Mouse (Mus musculus) E14TG2a.4 (cell line): ENCODE results near the gene Cldn10.

Experiments used
- H3K27me3 ChIP-seq: 2 replicates; pipeline ENCODE4 v1.6.1; 2014; ENCODE audit warnings: low read length, control low read depth; ENCODE audit not compliant: insufficient read depth
- H3K36me3 ChIP-seq: 2 replicates; pipeline ENCODE4 v1.6.1; 2014; ENCODE audit warnings: low read length, control low read depth; ENCODE audit not compliant: insufficient read depth
- H3K4me1 ChIP-seq: replicated peaks from 2 replicates; pipeline ENCODE4 v1.6.1; 2014; ENCODE audit warnings: low read depth, low read length, control low read depth
- H3K4me3 ChIP-seq: replicated peaks from 2 replicates; pipeline ENCODE4 v1.5.1; 2014; ENCODE audit warnings: mild to moderate bottlenecking, low read length
- H3K9me3 ChIP-seq: 2 replicates; pipeline ENCODE4 v1.6.1; 2014; ENCODE audit warnings: low read length, control low read depth
- CTCF ChIP-seq: conservative IDR thresholded peaks from 2 replicates; pipeline ENCODE4 v1.5.1; 2014; ENCODE audit warnings: low read length
- NANOG ChIP-seq: IDR thresholded peaks from 2 replicates; pipeline ENCODE4 v1.6.1; 2014; ENCODE audit warnings: borderline replicate concordance, low read length, mixed read lengths
- POU5F1 ChIP-seq: IDR thresholded peaks from 2 replicates; pipeline ENCODE4 v1.6.1; 2014; ENCODE audit warnings: low read length, borderline replicate concordance

Cldn10 gene

GRCm38 (mm10) chr14:118911521-118911920 is 123.8 kb downstream of the Cldn10 start:
- Histone ChIP-seq H3K9me3 (no peaks in the 10 kb centered on the region), H3K4me3 (no peak overlapping the region), H3K4me1 (peaks cover 5% of the 10 kb centered on the region; the same call in 1 of the 2 replicates), H3K36me3 (peaks cover 63% of the 10 kb centered on the region), H3K27me3 (no peaks in the 10 kb centered on the region)
- TF ChIP-seq NANOG (no peak), POU5F1 (no peak), CTCF (no peak)

- H3K36me3 ChIP-seq, result peaks cover 47% of the 10 kb centered on the region
- H3K9me3 ChIP-seq, result no peaks in the 10 kb centered on the region
- no peak for TF ChIP-seq CTCF
- no peak for TF ChIP-seq NANOG
- no peak for TF ChIP-seq POU5F1
- no peak overlapping the region for H3K4me3 ChIP-seq
- H3K4me1 ChIP-seq, result peaks cover 5% of the 10 kb centered on the region; the same call in 1 of the 2 replicates
- H3K27me3 ChIP-seq, result no peaks in the 10 kb centered on the region
Observed at GRCm38 (mm10) chr14:118913651-118914050, 125.9 kb downstream of the Cldn10 start.

GRCm38 (mm10) chr14:118919025-118919424 is 131.3 kb downstream of the Cldn10 start:
- Histone ChIP-seq H3K4me1 (peaks cover 19% of the 10 kb centered on the region), H3K36me3 (peaks cover 40% of the 10 kb centered on the region), H3K9me3 (no peaks in the 10 kb centered on the region), H3K4me3 (no peak overlapping the region), H3K27me3 (peaks cover 29% of the 10 kb centered on the region)
- no peak for TF ChIP-seq POU5F1
- TF ChIP-seq NANOG, result no peak
- TF ChIP-seq CTCF, result peak; percentile 33

- no peaks in the 10 kb centered on the region for H3K9me3 ChIP-seq
- TF ChIP-seq CTCF (no peak), NANOG (no peak), POU5F1 (no peak)
- peaks cover 32% of the 10 kb centered on the region for H3K27me3 ChIP-seq
- peaks cover 31% of the 10 kb centered on the region for H3K36me3 ChIP-seq
- peaks cover 28% of the 10 kb centered on the region for H3K4me1 ChIP-seq
- H3K4me3 ChIP-seq, result no peak overlapping the region
Observed at GRCm38 (mm10) chr14:118920654-118921053, 132.9 kb downstream of the Cldn10 start.

GRCm38 (mm10) chr14:118922251-118922650 is 134.5 kb downstream of the Cldn10 start:
- H3K4me1 ChIP-seq, result peaks cover 41% of the 10 kb centered on the region
- H3K36me3 ChIP-seq, result peaks cover 28% of the 10 kb centered on the region
- H3K4me3 ChIP-seq, result peak overlapping the region; percentile 72
- peaks cover 32% of the 10 kb centered on the region for H3K27me3 ChIP-seq
- H3K9me3 ChIP-seq, result no peaks in the 10 kb centered on the region
- TF ChIP-seq NANOG (no peak), CTCF (no peak), POU5F1 (no peak)

GRCm38 (mm10) chr14:118922667-118923184 is 135.0 kb downstream of the Cldn10 start:
- Histone ChIP-seq H3K4me1 (peaks cover 41% of the 10 kb centered on the region), H3K4me3 (peak overlapping the region; percentile 72), H3K36me3 (peaks cover 28% of the 10 kb centered on the region), H3K9me3 (no peaks in the 10 kb centered on the region), H3K27me3 (peaks cover 32% of the 10 kb centered on the region)
- TF ChIP-seq POU5F1 (no peak), NANOG (no peak), CTCF (no peak)
